Comparison of ENCODE assay signal across 19 mouse cellular contexts in the genomic region with DNA sequence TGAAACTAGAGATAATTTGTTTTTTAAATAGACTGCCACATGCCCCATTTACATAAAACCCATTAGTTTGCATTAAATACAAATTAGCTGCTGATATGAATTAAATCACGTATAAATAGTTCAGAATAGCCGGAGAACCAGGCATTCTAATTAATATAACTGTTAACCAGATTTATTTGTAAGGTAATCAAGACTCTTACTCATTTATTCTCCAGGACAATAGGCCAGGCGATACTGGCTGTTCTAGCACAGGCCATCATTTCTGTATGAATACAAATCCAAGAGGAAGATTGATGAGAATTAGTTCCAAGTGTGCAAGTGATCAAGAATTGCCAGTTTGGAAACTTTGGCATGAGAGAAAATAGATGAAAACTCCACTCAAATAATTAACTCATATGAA.
DNase-seq lines count a peak whose midpoint lies in the region; ATAC-seq and TF ChIP-seq lines count a peak whose summit lies in the region.
"Had no signal": no experiment of that assay in that cellular context is flagged by ENCODE, and none has a peak within 500 bp of the region (broad histone marks: within the 10 kb centered on the region; RNA-seq: fewer than 3 reads in every experiment).

No protein-coding gene starts in this region.

- DNase-seq in hindbrain, embryonic 14.5 days (ENCODE audit: low spot score), result no peak
- DNase-seq in midbrain, embryonic 14.5 days, result peak; percentile 20
- DNase-seq in brain, embryonic 14.5 days (ENCODE audit: low read depth), result peak; percentile 52
- no peak for DNase-seq in stomach, postnatal 0 days (ENCODE audit: low spot score)
- DNase-seq: adrenal gland, adult 2 months; adrenal gland, postnatal 10 days; adrenal gland, postnatal 25 days; cerebellum, adult 11-12 months; cerebellum, adult 2 months; cerebellum, adult 9-10 months; cerebellum, postnatal 10 days; cerebellum, postnatal 25 days had no signal

- H3K27me3 ChIP-seq in forebrain, embryonic 15.5 days, result no peaks in the 10 kb centered on the region
- H3K27me3 ChIP-seq in forebrain, embryonic 12.5 days, result no peaks in the 10 kb centered on the region
- H3K27me3 ChIP-seq in hindbrain, embryonic 12.5 days, result no peaks in the 10 kb centered on the region
- H3K27me3 ChIP-seq in hindbrain, embryonic 14.5 days (ENCODE audit: control insufficient read depth, insufficient read depth, low read length), result no peaks in the 10 kb centered on the region
- H3K27me3 ChIP-seq in midbrain, embryonic 14.5 days (ENCODE audit: control insufficient read depth, insufficient read depth, low read length), result no peaks in the 10 kb centered on the region
- H3K27me3 ChIP-seq in midbrain, embryonic 15.5 days (replicated peaks), result no peaks in the 10 kb centered on the region
- no peaks in the 10 kb centered on the region for H3K27me3 ChIP-seq in stomach, postnatal 0 days (ENCODE audit: control insufficient read depth, insufficient read depth, low read length)
- H3K27me3 ChIP-seq: embryonic facial prominence, embryonic 12.5 days; forebrain, embryonic 13.5 days had no signal

- no peaks in the 10 kb centered on the region for H3K36me3 ChIP-seq in forebrain, embryonic 15.5 days
- no peaks in the 10 kb centered on the region for H3K36me3 ChIP-seq in forebrain, embryonic 12.5 days (replicated peaks)
- no peaks in the 10 kb centered on the region for H3K36me3 ChIP-seq in hindbrain, embryonic 12.5 days
- no peaks in the 10 kb centered on the region for H3K36me3 ChIP-seq in hindbrain, embryonic 14.5 days (replicated peaks; ENCODE audit: control insufficient read depth, insufficient read depth)
- no peaks in the 10 kb centered on the region for H3K36me3 ChIP-seq in midbrain, embryonic 14.5 days (ENCODE audit: control insufficient read depth, insufficient read depth, low read length)
- no peaks in the 10 kb centered on the region for H3K36me3 ChIP-seq in midbrain, embryonic 15.5 days (replicated peaks)
- H3K36me3 ChIP-seq in stomach, postnatal 0 days (ENCODE audit: control insufficient read depth, insufficient read depth, low read length), result no peaks in the 10 kb centered on the region
- H3K36me3 ChIP-seq: embryonic facial prominence, embryonic 10.5 days; embryonic facial prominence, embryonic 12.5 days had no signal

- no peak for TF ChIP-seq CTCF in brain, embryonic 14.5 days (IDR thresholded peaks at IDR 0.05; ENCODE audit: borderline replicate concordance, extremely low read depth, insufficient read depth, insufficient read length)
- no peak for TF ChIP-seq CTCF in stomach, postnatal 0 days (IDR thresholded peaks at IDR 0.05; ENCODE audit: low read depth)

- ATAC-seq in forebrain, embryonic 15.5 days (replicated peaks), result 0 out of 2 replicates have a peak, but pooled peaks have one; percentile 35
- ATAC-seq in forebrain, embryonic 12.5 days (ENCODE audit: low FRiP score), result no peak
- peak; percentile 56; the same call in 1 of the 2 replicates for ATAC-seq in hindbrain, embryonic 12.5 days (ENCODE audit: low FRiP score)
- ATAC-seq in hindbrain, embryonic 14.5 days (ENCODE audit: low FRiP score), result no peak
- no peak for ATAC-seq in midbrain, embryonic 14.5 days (ENCODE audit: low FRiP score, low TSS enrichment)
- ATAC-seq in midbrain, embryonic 15.5 days (replicated peaks), result no peak
- ATAC-seq in stomach, postnatal 0 days (ENCODE audit: low FRiP score, low TSS enrichment), result no peak
- ATAC-seq: forebrain, embryonic 13.5 days had no signal

- no peak overlapping the region for H3K4me2 ChIP-seq in forebrain, embryonic 15.5 days (replicated peaks)
- H3K4me2 ChIP-seq in forebrain, embryonic 12.5 days, result no peak overlapping the region
- no peak overlapping the region for H3K4me2 ChIP-seq in hindbrain, embryonic 12.5 days (replicated peaks)
- no peak overlapping the region for H3K4me2 ChIP-seq in hindbrain, embryonic 14.5 days (replicated peaks)
- H3K4me2 ChIP-seq in midbrain, embryonic 14.5 days (ENCODE audit: low read length), result no peak overlapping the region
- H3K4me2 ChIP-seq in midbrain, embryonic 15.5 days, result no peak overlapping the region
- H3K4me2 ChIP-seq in stomach, postnatal 0 days (replicated peaks; ENCODE audit: low read depth), result no peak overlapping the region
- H3K4me2 ChIP-seq: embryonic facial prominence, embryonic 12.5 days; forebrain, embryonic 13.5 days had no signal

- 21% methylated on average over 3 of the region's 3 CpGs for WGBS in forebrain, embryonic 15.5 days
- WGBS in forebrain, embryonic 12.5 days, result 42% methylated on average over 3 of the region's 3 CpGs
- 64% methylated on average over 3 of the region's 3 CpGs for WGBS in hindbrain, embryonic 12.5 days
- WGBS in hindbrain, embryonic 14.5 days, result 41% methylated on average over 3 of the region's 3 CpGs
- 62% methylated on average over 3 of the region's 3 CpGs for WGBS in midbrain, embryonic 14.5 days
- WGBS in midbrain, embryonic 15.5 days, result 58% methylated on average over 3 of the region's 3 CpGs
- 88% methylated on average over 3 of the region's 3 CpGs for WGBS in stomach, postnatal 0 days

- no peaks in the 10 kb centered on the region for H3K9me3 ChIP-seq in forebrain, embryonic 15.5 days
- no peaks in the 10 kb centered on the region for H3K9me3 ChIP-seq in forebrain, embryonic 12.5 days
- no peaks in the 10 kb centered on the region for H3K9me3 ChIP-seq in hindbrain, embryonic 12.5 days (replicated peaks)
- H3K9me3 ChIP-seq in hindbrain, embryonic 14.5 days (ENCODE audit: control insufficient read depth, low read length), result no peaks in the 10 kb centered on the region
- H3K9me3 ChIP-seq in midbrain, embryonic 14.5 days (ENCODE audit: control insufficient read depth, low read length), result no peaks in the 10 kb centered on the region
- no peaks in the 10 kb centered on the region for H3K9me3 ChIP-seq in midbrain, embryonic 15.5 days
- no peaks in the 10 kb centered on the region for H3K9me3 ChIP-seq in stomach, postnatal 0 days (ENCODE audit: control insufficient read depth, low read length)
- H3K9me3 ChIP-seq: embryonic facial prominence, embryonic 10.5 days; embryonic facial prominence, embryonic 12.5 days; forebrain, embryonic 13.5 days had no signal

- H3K27ac ChIP-seq in forebrain, embryonic 15.5 days (replicated peaks), result no peak overlapping the region
- H3K27ac ChIP-seq in forebrain, embryonic 12.5 days, result no peak overlapping the region
- H3K27ac ChIP-seq in hindbrain, embryonic 12.5 days, result no peak overlapping the region
- no peak overlapping the region for H3K27ac ChIP-seq in hindbrain, embryonic 14.5 days
- no peak overlapping the region for H3K27ac ChIP-seq in midbrain, embryonic 14.5 days (replicated peaks; ENCODE audit: low read depth, low read length)
- no peak overlapping the region for H3K27ac ChIP-seq in midbrain, embryonic 15.5 days
- H3K27ac ChIP-seq in stomach, postnatal 0 days (replicated peaks), result no peak overlapping the region
- H3K27ac ChIP-seq: embryonic facial prominence, embryonic 10.5 days; embryonic facial prominence, embryonic 12.5 days; forebrain, embryonic 13.5 days had no signal

- TF ChIP-seq POLR2A in brain, embryonic 14.5 days (IDR thresholded peaks at IDR 0.05; ENCODE audit: borderline replicate concordance, extremely low read depth, insufficient read depth, insufficient read length, poor library complexity, severe bottlenecking), result no peak

- H3K4me1 ChIP-seq in forebrain, embryonic 15.5 days, result no peaks in the 10 kb centered on the region
- no peaks in the 10 kb centered on the region for H3K4me1 ChIP-seq in forebrain, embryonic 12.5 days
- H3K4me1 ChIP-seq in hindbrain, embryonic 12.5 days, result no peaks in the 10 kb centered on the region
- no peaks in the 10 kb centered on the region for H3K4me1 ChIP-seq in hindbrain, embryonic 14.5 days (replicated peaks; ENCODE audit: control insufficient read depth, insufficient read depth, low read length)
- H3K4me1 ChIP-seq in midbrain, embryonic 14.5 days (ENCODE audit: control insufficient read depth, insufficient read depth, low read length), result no peaks in the 10 kb centered on the region
- H3K4me1 ChIP-seq in midbrain, embryonic 15.5 days, result no peaks in the 10 kb centered on the region
- no peaks in the 10 kb centered on the region for H3K4me1 ChIP-seq in stomach, postnatal 0 days (replicated peaks; ENCODE audit: control insufficient read depth, insufficient read depth)
- H3K4me1 ChIP-seq: embryonic facial prominence, embryonic 10.5 days; embryonic facial prominence, embryonic 12.5 days; forebrain, embryonic 13.5 days had no signal

- H3K4me3 ChIP-seq in forebrain, embryonic 15.5 days, result no peak overlapping the region
- H3K4me3 ChIP-seq in forebrain, embryonic 12.5 days (replicated peaks), result no peak overlapping the region
- H3K4me3 ChIP-seq in hindbrain, embryonic 12.5 days, result no peak overlapping the region
- no peak overlapping the region for H3K4me3 ChIP-seq in hindbrain, embryonic 14.5 days (replicated peaks; ENCODE audit: low read length)
- H3K4me3 ChIP-seq in midbrain, embryonic 14.5 days (replicated peaks; ENCODE audit: low read depth, low read length), result no peak overlapping the region
- H3K4me3 ChIP-seq in midbrain, embryonic 15.5 days, result no peak overlapping the region
- H3K4me3 ChIP-seq in stomach, postnatal 0 days (ENCODE audit: low read depth, low read length), result no peak overlapping the region
- H3K4me3 ChIP-seq: embryonic facial prominence, embryonic 10.5 days; embryonic facial prominence, embryonic 12.5 days; forebrain, embryonic 13.5 days had no signal

- no peak for TF ChIP-seq EP300 in stomach, postnatal 0 days (optimal IDR thresholded peaks at IDR 0.05)

- H3K9ac ChIP-seq in forebrain, embryonic 15.5 days (replicated peaks), result no peak overlapping the region
- no peak overlapping the region for H3K9ac ChIP-seq in forebrain, embryonic 12.5 days
- H3K9ac ChIP-seq in hindbrain, embryonic 12.5 days, result no peak overlapping the region
- no peak overlapping the region for H3K9ac ChIP-seq in hindbrain, embryonic 14.5 days
- H3K9ac ChIP-seq in midbrain, embryonic 14.5 days (replicated peaks; ENCODE audit: low read length), result no peak overlapping the region
- H3K9ac ChIP-seq in midbrain, embryonic 15.5 days, result no peak overlapping the region
- no peak overlapping the region for H3K9ac ChIP-seq in stomach, postnatal 0 days (ENCODE audit: low read length)
- H3K9ac ChIP-seq: embryonic facial prominence, embryonic 12.5 days; forebrain, embryonic 13.5 days had no signal

Comparison
In these comparisons a context has a peak if more than half of its experiments do, and no peak if none do; other contexts are left out.
1. ATAC-seq: peak in forebrain, embryonic 15.5 days (single experiment) and hindbrain, embryonic 12.5 days (single experiment); none in forebrain, embryonic 12.5 days (single experiment), hindbrain, embryonic 14.5 days (single experiment), midbrain, embryonic 14.5 days (single experiment), midbrain, embryonic 15.5 days (single experiment) and stomach, postnatal 0 days (single experiment).
2. DNase-seq: peak in midbrain, embryonic 14.5 days (single experiment) and brain, embryonic 14.5 days (single experiment); none in hindbrain, embryonic 14.5 days (single experiment) and stomach, postnatal 0 days (single experiment).